Mouse (Mus musculus) heart, adult 2 months (tissue): Measurements from ENCODE around the gene Maml3. TPM values are rescaled to one million over a fixed set of nuclear protein-coding genes. Genes with fewer than 3 reads are reported as not detected.
A peak's percentile ranks its signal among the peaks of the same experiment; 100 is the strongest.

Source experiments
- DNase-seq, 2 experiments: peaks; one replicate each; pipeline ENCODE4 v3.0.0; 2021
- H3K27ac ChIP-seq: fragments of 200-600 bp; 2 replicates; pipeline ENCODE4 v1.8.1; 2022
- H3K27me3 ChIP-seq: fragments of 200-500 bp; 2 replicates; pipeline ENCODE4 v1.6.1; 2012; ENCODE audit warnings: mild to moderate bottlenecking, low read length, inconsistent platforms, mixed read lengths; ENCODE audit not compliant: control insufficient read depth, insufficient read depth
- H3K36me3 ChIP-seq: fragments of 200-500 bp; 2 replicates; pipeline ENCODE4 v1.6.1; 2012; ENCODE audit warnings: low read length, inconsistent platforms; ENCODE audit not compliant: control insufficient read depth, insufficient read depth
- H3K4me1 ChIP-seq: fragments of 200-500 bp; 2 replicates; pipeline ENCODE4 v1.6.1; 2011; ENCODE audit warnings: low read length; ENCODE audit not compliant: control insufficient read depth, insufficient read depth
- H3K4me3 ChIP-seq: fragments of 200-600 bp; 2 replicates; pipeline ENCODE4 v1.8.1; 2022
- H3K79me2 ChIP-seq: fragments of 200-500 bp; replicated peaks from 2 replicates; pipeline ENCODE4 v1.6.1; 2012; ENCODE audit warnings: mild to moderate bottlenecking, inconsistent platforms, low read length, moderate library complexity, mixed read lengths; ENCODE audit not compliant: control insufficient read depth, insufficient read depth
- H3K9ac ChIP-seq: fragments of 200-500 bp; 2 replicates; pipeline ENCODE4 v1.6.1; 2012; ENCODE audit warnings: low read depth, mild to moderate bottlenecking, control low read depth, inconsistent platforms, low read length, mixed read lengths
- CTCF ChIP-seq: fragments of 200-600 bp; IDR thresholded peaks from 2 replicates; pipeline ENCODE4 v1.8.1; 2022; ENCODE audit warnings: antibody characterized with exemption, mild to moderate bottlenecking, moderate library complexity
- EP300 ChIP-seq: fragments of 200-500 bp; IDR thresholded peaks from 2 replicates; pipeline ENCODE4 v1.6.1; 2011; ENCODE audit warnings: low read depth, low read length, control low read depth; ENCODE audit not compliant: insufficient read depth
- POLR2A ChIP-seq: fragments of 200-500 bp; IDR thresholded peaks from 2 replicates; pipeline ENCODE4 v1.6.1; 2011; ENCODE audit warnings: mild to moderate bottlenecking, low read depth, low read length, control low read depth; ENCODE audit not compliant: insufficient read depth
- WGBS: fragments of 180-500 bp; shearing (Covaris S2); methylation state at CpG from one replicate; pipeline ENCODE4 v1.1.7; 2018; 5-methylcytosine and 5-hydroxymethylcytosine counted together
- intact Hi-C: fragments of 180-260 bp; cut with DNase I; formaldehyde crosslinking; loops from one replicate; pipeline ENCODE4 v1.15.1; 2025
- polyA plus RNA-seq: library from polyadenylated mRNA; depleted of rRNA; stranded (reverse); fragments of >200 nt; gene quantifications from 2 replicates; pipeline ENCODE4 v1.2.3, GENCODE M21; 2012
- total RNA-seq, 2 experiments: library from RNA; stranded (reverse); gene quantifications; 2 replicates each; pipeline ENCODE4 v1.2.3; 2021

The Maml3 gene
- total and polyA plus RNA-seq, 3 experiments = 1.9 to 2.8 (median 2.7) TPM

DNA sequence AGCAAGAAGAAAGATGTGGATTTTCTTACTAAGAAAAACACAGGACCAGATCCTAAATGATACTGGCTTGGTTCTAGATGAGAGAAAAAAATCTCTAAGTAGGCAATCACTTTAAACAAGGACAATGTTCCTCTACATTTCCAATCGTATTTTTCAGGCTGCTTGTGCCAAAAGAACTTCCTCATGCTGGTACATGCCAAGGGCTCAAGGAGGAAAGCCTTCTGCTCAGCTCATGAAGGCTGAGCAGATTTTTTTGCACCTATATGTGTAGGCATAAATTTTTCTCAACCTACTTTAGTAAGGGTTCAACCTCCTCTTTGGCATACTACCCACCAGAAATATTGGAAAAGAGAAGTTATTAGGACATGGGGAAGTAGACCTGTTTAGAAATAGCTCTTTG is 384.9 kb downstream of the Maml3 start:
- intact Hi-C loops = no loop called here
- Histone ChIP-seq H3K79me2 (no peaks in the 10 kb centered on the region), H3K4me1 (no peaks in the 10 kb centered on the region), H3K36me3 (no peaks in the 10 kb centered on the region), H3K27ac (no peak overlapping the region), H3K9ac (no peak overlapping the region), H3K27me3 (no peaks in the 10 kb centered on the region), H3K4me3 (no peak overlapping the region)
- WGBS = 41% methylated on average over 1 of the region's 1 CpGs
- DNase-seq = no peak
- no peak for TF ChIP-seq POLR2A
- TF ChIP-seq CTCF = no peak
- no peak for TF ChIP-seq EP300

DNA sequence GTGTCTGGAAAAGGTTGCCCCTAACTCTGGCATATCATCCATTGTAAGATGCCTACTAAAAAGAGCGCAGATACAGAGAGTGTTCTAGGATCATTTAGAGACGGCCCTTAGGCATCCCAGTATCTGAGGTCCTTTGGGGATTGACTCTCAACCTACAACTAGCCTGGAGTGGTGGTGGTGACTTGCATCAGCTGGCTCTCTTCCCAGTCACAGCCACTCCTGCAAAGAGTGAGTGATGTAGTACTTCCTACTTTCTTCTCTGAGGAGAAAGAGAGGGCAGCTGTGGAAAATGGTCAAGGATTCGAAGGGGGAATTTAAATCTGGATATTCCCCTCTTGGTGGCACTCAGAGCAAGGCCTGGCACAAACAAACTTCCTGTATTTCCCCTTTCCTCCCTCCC is 385.5 kb downstream of the Maml3 start:
- no peak overlapping the region for H3K4me3 ChIP-seq
- no peaks in the 10 kb centered on the region for H3K36me3 ChIP-seq
- no peak overlapping the region for H3K27ac ChIP-seq
- TF ChIP-seq POLR2A (no peak), EP300 (no peak)
- no peaks in the 10 kb centered on the region for H3K4me1 ChIP-seq
- whole genome bisulfite sequencing = 47% methylated on average over 3 of the region's 3 CpGs
- no peak for DNase-seq
- H3K9ac ChIP-seq = no peak overlapping the region
- no peaks in the 10 kb centered on the region for H3K79me2 ChIP-seq
- intact Hi-C loops = no loop called here
- no peaks in the 10 kb centered on the region for H3K27me3 ChIP-seq

DNA sequence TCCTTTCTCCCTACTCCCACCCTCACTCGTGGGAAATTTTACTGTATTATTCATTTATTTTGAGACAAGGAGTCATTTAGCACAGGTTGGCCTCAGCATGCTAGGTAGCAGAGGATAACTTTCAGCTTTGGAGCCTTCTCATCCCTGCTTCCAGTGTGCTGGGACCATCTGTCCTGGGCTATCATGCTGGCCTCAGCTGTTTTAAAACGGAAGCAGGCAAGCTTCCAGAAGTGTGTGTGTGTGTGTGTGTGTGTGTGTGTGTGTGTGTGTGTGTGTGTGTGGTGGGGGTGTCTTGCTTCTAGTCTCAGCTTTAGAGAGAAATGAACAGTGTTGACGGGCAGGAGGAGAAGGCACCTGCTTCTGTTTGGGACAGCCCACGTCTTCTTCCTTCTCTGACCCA is 387.0 kb downstream of the Maml3 start:
- no peak for TF ChIP-seq CTCF
- no peak for TF ChIP-seq POLR2A
- H3K27me3 ChIP-seq = no peaks in the 10 kb centered on the region
- intact Hi-C loops = no loop called here
- no peak for DNase-seq
- no peak overlapping the region for H3K4me3 ChIP-seq
- H3K27ac ChIP-seq = no peak overlapping the region
- H3K79me2 ChIP-seq = no peaks in the 10 kb centered on the region
- 52% methylated on average over 4 of the region's 4 CpGs for WGBS
- H3K36me3 ChIP-seq = no peaks in the 10 kb centered on the region
- H3K9ac ChIP-seq = no peak overlapping the region
- no peaks in the 10 kb centered on the region for H3K4me1 ChIP-seq

DNA sequence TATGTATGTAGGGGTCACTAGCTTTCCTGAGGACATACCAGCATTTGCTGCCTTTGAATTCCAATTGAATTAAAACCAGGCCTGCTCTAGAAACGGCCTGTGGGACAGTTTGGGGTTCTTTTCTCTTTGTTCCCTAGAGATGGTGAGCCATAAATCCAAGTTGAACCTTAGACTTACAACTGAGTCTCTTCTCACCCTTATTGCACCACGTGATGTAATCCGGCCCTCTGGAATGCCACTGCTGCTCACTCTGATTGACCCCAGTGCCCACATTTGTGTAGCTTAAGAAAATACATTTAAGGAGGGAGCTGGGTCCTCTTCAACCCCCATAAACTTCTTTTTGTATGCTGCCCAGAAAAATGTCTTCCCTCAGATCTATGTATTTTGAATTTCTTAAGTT is 387.4 kb downstream of the Maml3 start:
- intact Hi-C loops = no loop called here
- Histone ChIP-seq H3K9ac (no peak overlapping the region), H3K4me3 (no peak overlapping the region), H3K4me1 (no peaks in the 10 kb centered on the region), H3K79me2 (no peaks in the 10 kb centered on the region), H3K27me3 (no peaks in the 10 kb centered on the region), H3K36me3 (peaks cover 2% of the 10 kb centered on the region), H3K27ac (no peak overlapping the region)
- TF ChIP-seq CTCF (no peak), POLR2A (no peak), EP300 (no peak)
- WGBS = 89% methylated on average over 3 of the region's 3 CpGs
- DNase-seq = no peak

DNA sequence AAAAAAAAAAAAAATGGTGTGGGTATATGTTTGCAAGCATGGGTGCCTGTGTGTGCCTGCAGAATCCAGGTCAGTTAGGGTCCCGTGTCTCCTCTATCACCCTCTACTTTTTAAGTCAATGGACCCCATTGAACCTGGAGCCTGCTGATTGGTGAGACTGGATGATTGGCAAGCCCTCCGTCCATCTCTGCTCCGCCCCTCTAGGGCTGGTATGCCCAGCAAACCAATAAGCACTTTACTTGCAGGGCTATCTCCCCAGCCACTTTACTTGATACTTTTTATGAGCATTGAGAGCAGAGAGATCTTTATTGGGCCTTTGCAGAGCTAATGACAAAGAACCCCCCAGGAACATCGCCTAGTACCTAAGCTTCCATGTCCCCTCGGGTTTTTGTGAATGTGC is 390.4 kb downstream of the Maml3 start:
- no peak for DNase-seq
- WGBS = 87% methylated on average over 5 of the region's 5 CpGs
- no peaks in the 10 kb centered on the region for H3K27me3 ChIP-seq
- intact Hi-C loops = no loop called here
- H3K36me3 ChIP-seq = peaks cover 2% of the 10 kb centered on the region
- no peak overlapping the region for H3K4me3 ChIP-seq
- no peaks in the 10 kb centered on the region for H3K79me2 ChIP-seq
- no peak overlapping the region for H3K9ac ChIP-seq
- H3K27ac ChIP-seq = no peak overlapping the region
- H3K4me1 ChIP-seq = peaks cover 4% of the 10 kb centered on the region
- TF ChIP-seq EP300 (no peak), POLR2A (no peak), CTCF (no peak)

DNA sequence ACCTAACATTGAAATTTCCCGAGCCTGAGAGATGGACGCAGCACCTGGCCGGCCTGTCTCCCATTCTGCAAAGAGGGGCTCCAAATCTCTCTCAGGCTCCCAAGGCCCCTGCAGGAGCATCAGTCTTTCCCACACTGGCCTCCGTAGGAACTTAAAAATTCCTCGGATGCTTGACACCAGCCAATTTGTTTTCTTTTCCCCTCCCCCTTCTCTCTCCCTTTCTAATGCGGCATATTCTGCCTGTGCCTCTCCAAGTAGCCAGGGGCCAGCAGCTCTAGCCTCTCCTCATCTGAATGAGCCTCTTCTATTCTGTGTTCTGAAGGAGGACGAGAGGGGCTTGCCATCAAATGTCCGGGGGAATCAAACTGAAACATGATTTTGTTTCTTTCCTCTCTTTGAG is 391.6 kb downstream of the Maml3 start:
- DNase-seq = no peak
- Histone ChIP-seq H3K36me3 (peaks cover 2% of the 10 kb centered on the region), H3K9ac (no peak overlapping the region), H3K4me3 (no peak overlapping the region), H3K79me2 (no peaks in the 10 kb centered on the region), H3K27me3 (no peaks in the 10 kb centered on the region), H3K4me1 (peaks cover 5% of the 10 kb centered on the region), H3K27ac (peak overlapping the region; percentile 18; the same call in 1 of the 2 replicates)
- WGBS = 52% methylated on average over 8 of the region's 8 CpGs
- intact Hi-C loops = no loop called here
- TF ChIP-seq CTCF (no peak), EP300 (no peak), POLR2A (no peak)

DNA sequence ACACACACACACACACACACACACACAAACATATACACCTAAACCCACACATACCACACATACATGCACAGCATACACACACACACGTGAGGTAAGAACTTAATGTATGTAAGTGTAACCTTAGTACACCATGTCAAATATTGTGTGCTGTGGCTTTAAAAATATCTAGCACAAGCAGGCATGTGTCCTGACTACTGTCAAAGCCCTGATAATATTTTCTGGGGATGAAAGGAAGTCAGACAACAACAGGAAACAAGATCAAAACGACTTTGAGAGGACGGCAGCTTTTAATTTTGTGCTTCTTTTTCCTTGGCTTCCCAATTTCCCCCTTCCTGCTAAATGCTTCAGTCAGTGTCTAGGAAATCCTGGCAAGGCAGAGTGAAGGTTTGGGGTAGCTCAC is 392.5 kb downstream of the Maml3 start:
- H3K36me3 ChIP-seq = peaks cover 2% of the 10 kb centered on the region
- no peak overlapping the region for H3K9ac ChIP-seq
- no peak for DNase-seq
- WGBS = 14% methylated on average over 3 of the region's 3 CpGs
- no peaks in the 10 kb centered on the region for H3K27me3 ChIP-seq
- TF ChIP-seq EP300 (no peak), CTCF (no peak), POLR2A (no peak)
- intact Hi-C loops = no loop called here
- H3K79me2 ChIP-seq = no peaks in the 10 kb centered on the region
- peaks cover 5% of the 10 kb centered on the region for H3K4me1 ChIP-seq
- peak overlapping the region; percentile 40; the same call in 1 of the 2 replicates for H3K27ac ChIP-seq
- H3K4me3 ChIP-seq = no peak overlapping the region
